Mouse (Mus musculus) kidney, adult 2 months (tissue): ENCODE results near the gene Dlgap1. TPM values are rescaled to one million over a fixed set of nuclear protein-coding genes. Genes with fewer than 3 reads are reported as not detected.

Source experiments
- DNase-seq: peaks from one replicate; pipeline ENCODE4 v3.0.0; 2021
- H3K27ac ChIP-seq: fragments of 200-500 bp; 2 replicates; pipeline ENCODE4 v1.5.1; 2012; ENCODE audit warnings: low read depth, low read length, control low read depth, inconsistent platforms; ENCODE audit not compliant: insufficient read depth
- H3K27me3 ChIP-seq: fragments of 200-500 bp; replicated peaks from 2 replicates; pipeline ENCODE4 v1.6.1; 2012; ENCODE audit warnings: mild to moderate bottlenecking, moderate library complexity, low read length, inconsistent platforms; ENCODE audit not compliant: control insufficient read depth, insufficient read depth
- H3K36me3 ChIP-seq: fragments of 200-500 bp; 2 replicates; pipeline ENCODE4 v1.6.1; 2012; ENCODE audit warnings: mild to moderate bottlenecking, moderate library complexity, low read length, inconsistent platforms; ENCODE audit not compliant: control insufficient read depth, insufficient read depth
- H3K4me1 ChIP-seq: fragments of 200-500 bp; 2 replicates; pipeline ENCODE4 v1.6.1; 2011; ENCODE audit warnings: low read length; ENCODE audit not compliant: control insufficient read depth, insufficient read depth
- H3K4me3 ChIP-seq: fragments of 200-500 bp; 2 replicates; pipeline ENCODE4 v1.5.1; 2011; ENCODE audit warnings: mild to moderate bottlenecking, low read depth, low read length, control low read depth; ENCODE audit not compliant: insufficient read depth
- CTCF ChIP-seq: fragments of 200-500 bp; conservative IDR thresholded peaks from 2 replicates; pipeline ENCODE4 v1.5.1; 2011; ENCODE audit warnings: low read depth, mild to moderate bottlenecking, control low read depth, low read length, moderate library complexity, mixed read lengths; ENCODE audit not compliant: insufficient read depth, insufficient read length
- POLR2A ChIP-seq: fragments of 200-500 bp; IDR thresholded peaks from one replicate; pipeline ENCODE4 v1.6.1; 2011; ENCODE audit warnings: low read depth, low read length, control low read depth
- WGBS: fragments of 180-500 bp; shearing (Covaris S2); methylation state at CpG from one replicate; pipeline ENCODE4 v1.1.7; 2018; 5-methylcytosine and 5-hydroxymethylcytosine counted together
- polyA plus RNA-seq: library from polyadenylated mRNA; depleted of rRNA; stranded (reverse); fragments of >200 nt; gene quantifications from 2 replicates; pipeline ENCODE4 v1.2.3, GENCODE M21; 2012

Gene Dlgap1
- polyA plus RNA-seq, 1 experiment = 0.55 TPM

DNA sequence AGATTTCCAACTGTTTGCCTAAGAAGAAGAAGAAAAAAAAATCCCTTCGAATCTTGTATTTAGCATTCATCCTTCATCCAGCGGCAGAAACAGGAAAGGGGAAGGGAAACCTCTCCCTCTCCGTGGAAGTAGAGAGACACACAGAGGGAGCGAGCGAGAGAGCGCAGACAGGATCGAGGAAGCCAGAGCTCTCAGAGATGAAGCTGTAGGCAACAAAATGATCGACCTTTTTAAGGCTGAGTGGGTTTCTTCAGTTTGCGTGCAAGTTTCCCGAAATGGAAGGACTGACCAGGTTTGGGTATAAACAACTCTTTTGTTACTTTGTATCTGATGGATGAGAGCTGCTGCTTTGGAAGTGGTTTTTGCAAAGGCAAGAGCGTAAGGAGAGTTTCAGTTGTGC, 553.1 kb downstream of the Dlgap1 start:
- no peak overlapping the region for H3K4me3 ChIP-seq
- no peak for DNase-seq
- H3K4me1 ChIP-seq = no peaks in the 10 kb centered on the region
- WGBS = 18% methylated on average over 11 of the region's 11 CpGs
- H3K27me3 ChIP-seq = no peaks in the 10 kb centered on the region
- no peak for TF ChIP-seq POLR2A
- no peak for TF ChIP-seq CTCF
- no peak overlapping the region for H3K27ac ChIP-seq
- H3K36me3 ChIP-seq = no peaks in the 10 kb centered on the region

DNA sequence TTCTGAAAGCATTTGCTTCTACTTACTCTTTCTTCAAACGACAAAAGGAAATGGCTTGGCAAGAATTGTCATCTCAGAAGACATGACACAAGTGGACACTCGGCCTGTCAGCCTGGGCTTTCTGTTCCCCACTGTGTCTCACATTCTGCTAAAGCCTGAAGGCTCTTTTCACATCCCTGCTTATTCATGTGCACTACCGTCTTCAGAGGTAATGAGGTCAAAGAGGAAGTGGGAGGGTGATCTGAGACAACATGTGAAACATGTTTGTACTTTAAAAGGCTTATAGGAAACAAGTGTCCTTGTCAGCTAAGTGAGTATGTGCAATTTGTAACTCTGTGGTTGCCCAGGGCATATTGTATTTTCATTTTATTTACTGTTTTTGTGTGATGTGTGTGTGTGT, 557.1 kb downstream of the Dlgap1 start:
- H3K27me3 ChIP-seq = no peaks in the 10 kb centered on the region
- no peak for DNase-seq
- H3K27ac ChIP-seq = no peak overlapping the region
- H3K36me3 ChIP-seq = no peaks in the 10 kb centered on the region
- no peak for TF ChIP-seq CTCF
- H3K4me1 ChIP-seq = no peaks in the 10 kb centered on the region
- WGBS = 22% methylated on average over 3 of the region's 3 CpGs
- no peak overlapping the region for H3K4me3 ChIP-seq

DNA sequence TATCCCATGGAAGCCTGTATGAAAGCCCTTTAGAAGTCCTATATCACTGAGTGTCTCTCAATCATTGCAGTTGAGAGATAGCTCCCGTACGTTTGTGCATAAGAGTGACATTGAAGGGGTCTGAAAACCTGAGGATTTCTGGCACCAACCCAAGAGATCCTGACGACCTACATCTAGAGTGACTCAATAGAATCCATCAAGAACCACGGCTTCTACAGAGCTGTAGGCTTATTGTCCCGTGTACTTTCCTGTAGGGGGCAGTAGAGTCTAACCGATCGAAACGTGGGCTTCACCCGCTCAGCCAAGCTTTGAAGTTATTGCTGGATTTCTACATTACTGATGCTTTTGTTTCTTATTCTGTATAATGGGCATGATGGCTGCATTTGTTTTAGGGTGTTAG, 558.2 kb downstream of the Dlgap1 start:
- TF ChIP-seq POLR2A = no peak
- peak; percentile 57 for TF ChIP-seq CTCF
- H3K27me3 ChIP-seq = no peaks in the 10 kb centered on the region
- DNase-seq = peak; percentile 29
- H3K4me1 ChIP-seq = no peaks in the 10 kb centered on the region
- 37% methylated on average over 9 of the region's 9 CpGs for WGBS
- no peaks in the 10 kb centered on the region for H3K36me3 ChIP-seq
- H3K4me3 ChIP-seq = no peak overlapping the region
- no peak overlapping the region for H3K27ac ChIP-seq

DNA sequence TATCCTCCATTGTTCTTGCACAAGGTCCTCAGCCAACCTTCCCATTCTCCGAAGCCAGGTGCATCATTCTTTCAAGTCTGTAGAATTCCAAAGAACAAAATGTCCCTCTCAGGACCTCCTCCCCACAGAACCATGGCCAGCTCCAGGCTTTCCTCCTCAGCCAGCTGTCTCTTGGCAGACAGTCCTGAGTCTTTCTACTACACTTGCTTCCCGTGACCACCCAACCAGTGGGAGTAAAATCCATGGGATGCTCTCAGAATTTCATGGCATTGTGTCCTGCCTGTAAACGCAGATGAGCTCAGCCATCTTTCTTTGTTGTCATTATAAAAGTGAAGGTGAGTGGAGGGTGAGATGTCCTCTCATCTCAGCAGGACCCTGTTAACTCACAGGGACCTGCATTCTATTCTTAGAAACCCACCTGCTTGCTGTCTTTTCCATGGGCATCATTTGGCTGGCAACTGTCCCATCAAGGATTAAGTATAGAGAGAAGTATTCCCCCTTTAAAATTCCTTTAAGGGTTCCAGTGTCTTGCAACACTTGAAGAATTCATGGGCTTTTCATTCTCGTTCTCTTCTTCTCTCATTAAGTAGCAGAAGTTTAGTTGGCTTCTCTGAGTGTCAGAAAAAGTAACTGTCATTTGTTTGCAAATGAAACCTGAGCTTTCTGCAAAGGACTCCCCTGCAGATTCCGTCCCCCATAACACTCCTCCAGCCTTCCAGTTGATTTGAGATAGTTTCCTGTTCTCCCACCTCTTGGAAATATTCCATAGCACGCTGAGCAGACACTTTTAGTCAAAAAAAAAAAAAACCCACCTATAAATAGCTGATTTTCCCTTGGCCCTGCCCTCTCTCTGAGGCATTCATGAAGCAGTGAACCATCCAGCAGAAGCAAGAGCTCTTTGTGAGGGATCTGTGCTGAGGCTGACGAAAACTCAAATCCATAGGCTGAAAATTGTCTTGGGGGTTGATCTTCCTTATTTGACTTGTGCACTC, 559.6 kb downstream of the Dlgap1 start:
- no peaks in the 10 kb centered on the region for H3K36me3 ChIP-seq
- no peaks in the 10 kb centered on the region for H3K27me3 ChIP-seq
- no peak overlapping the region for H3K4me3 ChIP-seq
- WGBS = 30% methylated on average over 7 of the region's 7 CpGs
- no peak for DNase-seq
- no peak overlapping the region for H3K27ac ChIP-seq
- no peaks in the 10 kb centered on the region for H3K4me1 ChIP-seq
- TF ChIP-seq POLR2A = no peak
- no peak for TF ChIP-seq CTCF

DNA sequence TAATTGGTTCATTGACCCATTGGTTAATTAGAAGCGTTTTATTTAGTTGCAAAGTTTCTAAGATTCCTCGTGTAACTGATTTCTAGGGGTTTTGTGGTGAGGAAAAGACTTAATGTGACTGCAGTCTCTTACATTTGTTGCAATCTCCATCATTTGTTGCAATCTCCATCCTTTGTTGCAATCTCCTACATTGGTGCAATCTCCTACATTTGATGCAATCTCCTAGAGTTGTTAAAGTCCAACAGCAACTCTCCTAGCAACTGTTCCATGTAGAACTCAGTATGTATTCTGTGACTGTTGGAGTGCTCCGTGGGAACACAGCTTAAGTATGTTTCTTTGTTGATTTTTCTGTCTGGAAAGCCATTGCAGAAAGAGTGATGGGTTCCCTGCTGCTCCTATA, 565.4 kb downstream of the Dlgap1 start:
- Histone ChIP-seq H3K36me3 (no peaks in the 10 kb centered on the region), H3K4me3 (no peak overlapping the region), H3K4me1 (no peaks in the 10 kb centered on the region), H3K27ac (no peak overlapping the region), H3K27me3 (no peaks in the 10 kb centered on the region)
- 77% methylated on average over 3 of the region's 3 CpGs for WGBS
- DNase-seq = no peak
- TF ChIP-seq CTCF = no peak

DNA sequence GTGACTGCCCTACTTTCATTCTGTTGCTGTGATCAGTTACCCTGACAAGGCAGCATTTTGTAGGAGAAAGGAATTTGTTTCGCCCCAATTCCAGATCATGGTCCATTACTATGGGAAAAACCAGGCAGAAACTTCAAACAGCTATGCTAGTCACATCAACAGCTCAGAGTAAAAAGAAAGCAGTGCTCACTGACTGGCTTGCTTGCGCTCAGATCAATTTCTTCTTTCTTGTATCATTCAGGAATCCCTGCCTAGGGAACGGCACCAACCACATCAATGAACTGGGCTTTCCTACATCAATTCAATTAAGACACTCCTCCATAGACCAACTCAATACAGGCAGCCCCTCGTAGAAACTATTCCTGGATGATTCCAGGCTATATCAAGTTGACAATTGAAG, 572.9 kb downstream of the Dlgap1 start:
- no peaks in the 10 kb centered on the region for H3K36me3 ChIP-seq
- WGBS = 89% methylated on average over 4 of the region's 4 CpGs
- TF ChIP-seq POLR2A (no peak), CTCF (no peak)
- H3K27me3 ChIP-seq = no peaks in the 10 kb centered on the region
- no peak overlapping the region for H3K4me3 ChIP-seq
- no peak overlapping the region for H3K27ac ChIP-seq
- no peaks in the 10 kb centered on the region for H3K4me1 ChIP-seq
- no peak for DNase-seq

DNA sequence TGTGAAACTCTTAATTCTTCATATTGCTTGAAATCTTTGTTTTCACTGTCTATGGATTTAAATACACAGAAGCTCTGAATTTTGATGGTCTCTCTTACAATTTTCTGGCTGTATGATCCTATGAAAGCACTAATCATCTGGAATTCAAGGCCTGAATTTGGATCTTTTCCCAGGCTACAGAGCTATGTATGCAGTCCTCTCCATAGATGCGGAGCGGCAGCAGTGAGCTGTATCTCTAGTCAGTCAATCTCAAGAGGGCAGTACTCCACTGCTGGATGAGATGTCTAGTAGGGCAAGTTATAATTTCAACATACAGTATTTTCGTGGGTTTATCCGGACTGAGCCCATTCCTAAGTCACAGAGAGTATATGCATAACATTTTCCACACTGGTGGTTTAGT, 581.9 kb downstream of the Dlgap1 start:
- Histone ChIP-seq H3K27me3 (no peaks in the 10 kb centered on the region), H3K36me3 (no peaks in the 10 kb centered on the region), H3K27ac (no peak overlapping the region), H3K4me1 (no peaks in the 10 kb centered on the region), H3K4me3 (no peak overlapping the region)
- WGBS = 88% methylated on average over 4 of the region's 4 CpGs
- TF ChIP-seq CTCF (no peak), POLR2A (no peak)
- no peak for DNase-seq

DNA sequence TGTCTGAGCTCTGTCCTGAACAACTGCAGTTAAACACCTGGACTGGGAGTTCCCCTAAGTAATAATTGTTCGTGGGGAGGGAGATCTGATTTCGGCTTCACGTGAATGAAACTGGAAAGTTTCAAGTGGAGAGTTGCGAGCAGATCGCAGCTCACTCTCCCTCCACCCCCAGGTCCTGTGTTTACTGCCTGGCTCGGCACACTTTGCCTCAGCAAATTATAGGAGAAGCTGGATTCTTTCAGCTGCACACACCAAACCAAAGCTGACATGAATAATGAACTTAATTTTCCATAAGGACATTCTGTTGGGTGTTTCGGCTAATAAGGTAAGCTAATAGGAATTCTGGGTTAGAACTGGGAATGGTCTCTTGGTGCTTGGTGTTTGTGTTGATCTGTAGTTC, 592.7 kb downstream of the Dlgap1 start:
- H3K27me3 ChIP-seq = no peaks in the 10 kb centered on the region
- H3K4me1 ChIP-seq = no peaks in the 10 kb centered on the region
- no peaks in the 10 kb centered on the region for H3K36me3 ChIP-seq
- DNase-seq = no peak
- H3K4me3 ChIP-seq = no peak overlapping the region
- WGBS = 38% methylated on average over 7 of the region's 7 CpGs
- no peak for TF ChIP-seq CTCF
- TF ChIP-seq POLR2A = no peak
- H3K27ac ChIP-seq = no peak overlapping the region
